Mouse (Mus musculus) hindbrain, embryonic 10.5 days (tissue): ENCODE data around the gene Col6a6. TPM values are rescaled to one million over a fixed set of nuclear protein-coding genes. Genes with fewer than 3 reads are reported as not detected.

Source experiments
- DNase-seq: peaks from one replicate; pipeline ENCODE4 v3.0.0-alpha.2; 2017; ENCODE audit warnings: low spot score
- H3K27ac ChIP-seq: fragments of 300-500 bp; sonication (generic); 2 replicates; pipeline ENCODE4 v1.5.1; 2016; ENCODE audit warnings: mild to moderate bottlenecking, moderate library complexity
- H3K27me3 ChIP-seq: fragments of 300-500 bp; sonication (generic); 2 replicates; pipeline ENCODE4 v1.6.1; 2016; ENCODE audit warnings: mild to moderate bottlenecking; ENCODE audit not compliant: poor library complexity, insufficient read depth, severe bottlenecking
- H3K36me3 ChIP-seq: fragments of 300-500 bp; sonication (generic); 2 replicates; pipeline ENCODE4 v1.6.1; 2016; ENCODE audit warnings: mild to moderate bottlenecking, moderate library complexity
- H3K4me1 ChIP-seq: fragments of 300-500 bp; sonication (generic); replicated peaks from 2 replicates; pipeline ENCODE4 v1.6.1; 2016; ENCODE audit warnings: mild to moderate bottlenecking
- H3K4me3 ChIP-seq: fragments of 300-500 bp; sonication (generic); 2 replicates; pipeline ENCODE4 v1.5.1; 2016; ENCODE audit warnings: mild to moderate bottlenecking, moderate library complexity
- H3K9me3 ChIP-seq: fragments of 300-500 bp; sonication (generic); 2 replicates; pipeline ENCODE4 v1.6.1; 2016; ENCODE audit warnings: mild to moderate bottlenecking, moderate library complexity
- WGBS: fragments of 180-500 bp; shearing (Covaris S2); methylation state at CpG from one replicate; pipeline ENCODE4 v1.1.7; 2016; 5-methylcytosine and 5-hydroxymethylcytosine counted together
- polyA plus RNA-seq: library from polyadenylated mRNA; unstranded; fragments of >200 nt; fragmentation: Nextera tagmentation; extraction: Ambion mirVana; gene quantifications from 2 replicates; pipeline ENCODE4 v1.2.1, GENCODE M21; 2016

Col6a6 gene
- polyA plus RNA-seq, 1 experiment from 2014 or later, result 0.09 TPM

DNA sequence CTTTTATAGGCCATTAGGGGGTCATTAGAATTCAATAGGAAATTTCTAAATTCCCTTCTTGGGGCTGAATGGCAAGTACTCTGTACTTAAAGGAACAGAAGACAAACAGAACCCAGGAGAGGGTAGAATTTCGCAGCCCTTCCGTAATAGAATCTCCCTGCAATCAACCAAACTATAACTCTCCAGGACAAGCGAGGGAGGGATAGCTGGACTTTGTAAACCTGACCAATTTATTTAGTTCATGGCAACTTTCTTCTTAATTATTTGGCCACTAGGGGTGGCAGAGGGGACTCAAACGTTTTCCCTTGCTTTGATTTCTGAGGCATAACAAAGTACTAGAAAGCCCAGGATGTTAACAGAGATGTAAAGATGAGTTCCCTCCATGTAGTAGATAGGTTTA, 6.8 kb upstream of the Col6a6 start:
- no peak overlapping the region for H3K4me3 ChIP-seq
- H3K4me1 ChIP-seq, result no peaks in the 10 kb centered on the region
- H3K9me3 ChIP-seq, result no peaks in the 10 kb centered on the region
- H3K27me3 ChIP-seq, result no peaks in the 10 kb centered on the region
- 59% methylated on average over 4 of the region's 4 CpGs for WGBS
- H3K27ac ChIP-seq, result no peak overlapping the region
- H3K36me3 ChIP-seq, result no peaks in the 10 kb centered on the region
- no peak for DNase-seq

DNA sequence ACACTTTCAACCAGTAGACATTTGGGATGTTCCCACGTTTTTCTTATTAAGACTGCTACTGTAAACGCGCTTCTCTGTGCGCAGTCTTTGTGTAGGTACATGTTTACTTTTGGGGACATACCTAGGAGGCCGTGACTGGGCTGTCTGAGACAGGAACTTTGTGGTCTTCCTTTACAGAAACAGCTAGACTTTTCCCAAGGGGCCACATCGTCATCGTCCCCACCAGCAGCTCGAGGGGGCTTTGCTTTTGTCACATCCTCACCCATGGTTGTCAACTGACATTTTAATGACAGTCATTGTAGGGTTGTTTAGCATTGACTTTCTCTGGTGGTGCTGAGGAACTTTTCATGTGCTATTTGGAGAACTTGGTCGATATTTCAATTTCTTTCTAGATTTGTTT, 3.3 kb upstream of the Col6a6 start:
- Histone ChIP-seq H3K27me3 (peaks cover 14% of the 10 kb centered on the region), H3K4me3 (no peak overlapping the region), H3K36me3 (no peaks in the 10 kb centered on the region), H3K4me1 (peaks cover 9% of the 10 kb centered on the region), H3K27ac (no peak overlapping the region), H3K9me3 (no peaks in the 10 kb centered on the region)
- WGBS, result 89% methylated on average over 9 of the region's 9 CpGs
- no peak for DNase-seq

DNA sequence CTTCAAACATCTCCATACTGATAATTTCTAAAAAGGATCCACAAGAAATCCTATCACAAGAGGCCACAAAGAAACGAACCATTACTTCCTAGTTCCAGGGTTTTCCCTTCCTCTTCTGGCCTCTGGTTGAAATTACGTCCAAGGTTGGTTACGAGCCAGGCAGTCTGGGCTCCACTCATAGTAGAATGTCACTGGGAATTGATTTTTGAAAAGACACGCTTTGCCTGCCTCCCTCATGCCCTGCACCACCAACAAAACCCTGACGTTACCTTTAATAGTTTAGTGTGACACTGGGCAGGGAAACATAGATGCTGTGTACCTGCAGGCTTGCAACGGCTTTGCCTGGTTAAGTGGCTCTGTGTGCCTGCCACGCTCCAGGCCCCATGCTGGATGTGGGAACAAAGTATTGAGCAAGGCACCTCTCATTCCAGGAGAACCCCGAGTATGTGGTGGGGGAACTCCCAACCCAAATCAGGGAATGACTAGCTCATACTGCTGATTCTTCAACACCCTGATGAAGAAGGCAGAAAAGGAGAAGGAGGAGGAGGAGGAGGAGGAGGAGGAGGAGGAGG, 798 bp downstream of the Col6a6 start:
- H3K27me3 ChIP-seq, result peaks cover 14% of the 10 kb centered on the region
- no peaks in the 10 kb centered on the region for H3K9me3 ChIP-seq
- no peaks in the 10 kb centered on the region for H3K36me3 ChIP-seq
- peaks cover 9% of the 10 kb centered on the region for H3K4me1 ChIP-seq
- DNase-seq, result no peak
- no peak overlapping the region for H3K4me3 ChIP-seq
- WGBS, result 81% methylated on average over 8 of the region's 8 CpGs
- H3K27ac ChIP-seq, result no peak overlapping the region

- Histone ChIP-seq H3K36me3 (no peaks in the 10 kb centered on the region), H3K4me1 (no peaks in the 10 kb centered on the region), H3K9me3 (no peaks in the 10 kb centered on the region), H3K27me3 (no peaks in the 10 kb centered on the region), H3K4me3 (no peak overlapping the region), H3K27ac (no peak overlapping the region)
- no peak for DNase-seq
- WGBS, result 94% methylated on average over 6 of the region's 6 CpGs
Observed at GRCm38 (mm10) chr9:105820711-105821110, 7.2 kb downstream of the Col6a6 start.

DNA sequence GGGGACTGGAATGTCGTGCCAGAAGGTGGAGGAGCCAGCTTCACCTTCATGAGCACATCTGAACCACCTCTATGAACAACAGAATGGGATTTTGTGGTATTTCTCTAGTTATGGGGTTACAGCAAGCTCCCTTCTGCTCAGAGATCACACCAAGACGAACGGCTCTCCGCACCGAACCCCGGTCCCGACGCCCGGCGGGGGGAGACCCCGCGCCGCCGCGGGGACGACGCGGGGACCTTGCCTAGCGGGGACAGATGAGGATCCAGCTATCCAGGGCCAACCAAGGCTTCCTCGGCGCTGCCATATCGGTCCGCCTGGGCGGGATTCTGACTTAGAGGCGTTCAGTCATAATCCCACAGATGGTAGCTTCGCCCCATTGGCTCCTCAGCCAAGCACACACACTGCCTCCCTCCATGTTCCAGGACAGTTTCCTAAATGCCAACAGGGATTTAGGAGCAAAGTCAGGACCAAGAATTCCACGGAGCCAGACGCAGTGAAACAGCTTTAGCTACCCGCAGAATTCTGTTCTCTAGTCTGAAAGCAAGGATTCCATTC, 8.7 kb downstream of the Col6a6 start:
- H3K4me1 ChIP-seq, result no peaks in the 10 kb centered on the region
- no peak overlapping the region for H3K4me3 ChIP-seq
- H3K36me3 ChIP-seq, result no peaks in the 10 kb centered on the region
- DNase-seq, result no peak
- no peak overlapping the region for H3K27ac ChIP-seq
- H3K9me3 ChIP-seq, result no peaks in the 10 kb centered on the region
- H3K27me3 ChIP-seq, result no peaks in the 10 kb centered on the region
- 81% methylated on average over 29 of the region's 29 CpGs for WGBS

GRCm38 (mm10) chr9:105814436-105814835, 13.5 kb downstream of the Col6a6 start:
- no peaks in the 10 kb centered on the region for H3K9me3 ChIP-seq
- no peak overlapping the region for H3K27ac ChIP-seq
- 0 out of 2 replicates have a peak, but pooled peaks cover 5% of the 10 kb centered on the region for H3K4me1 ChIP-seq
- H3K4me3 ChIP-seq, result no peak overlapping the region
- 85% methylated on average over 5 of the region's 5 CpGs for WGBS
- DNase-seq, result no peak
- H3K27me3 ChIP-seq, result no peaks in the 10 kb centered on the region
- no peaks in the 10 kb centered on the region for H3K36me3 ChIP-seq

DNA sequence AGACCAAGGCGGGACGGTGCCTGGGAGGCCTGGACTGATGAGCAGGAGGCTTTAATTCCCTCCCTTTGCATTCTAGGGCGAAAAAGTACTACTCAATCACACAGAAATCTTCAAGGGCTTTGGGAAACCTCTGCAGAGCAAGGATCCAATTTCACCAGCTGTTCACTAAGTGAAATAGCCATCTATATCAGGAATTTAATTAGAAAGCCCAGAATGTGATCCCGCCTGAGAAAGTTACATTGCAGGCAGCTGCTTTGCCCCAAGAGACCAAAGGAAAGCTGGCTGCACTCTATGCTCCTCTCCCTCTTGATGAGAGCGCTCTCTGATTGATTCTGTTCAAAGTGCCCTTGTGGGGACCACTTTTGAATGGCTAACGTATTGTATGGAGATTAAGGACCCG, 16.5 kb downstream of the Col6a6 start:
- WGBS, result 70% methylated on average over 7 of the region's 7 CpGs
- Histone ChIP-seq H3K36me3 (no peaks in the 10 kb centered on the region), H3K27ac (no peak overlapping the region), H3K9me3 (no peaks in the 10 kb centered on the region), H3K4me3 (no peak overlapping the region), H3K4me1 (0 out of 2 replicates have a peak, but pooled peaks cover 5% of the 10 kb centered on the region), H3K27me3 (no peaks in the 10 kb centered on the region)
- no peak for DNase-seq

- no peak for DNase-seq
- no peaks in the 10 kb centered on the region for H3K9me3 ChIP-seq
- WGBS, result 87% methylated on average over 17 of the region's 17 CpGs
Observed at GRCm38 (mm10) chr9:105808920-105809505, 18.9 kb downstream of the Col6a6 start.

GRCm38 (mm10) chr9:105803416-105803815, 24.5 kb downstream of the Col6a6 start:
- WGBS, result 83% methylated on average over 8 of the region's 8 CpGs
- no peaks in the 10 kb centered on the region for H3K36me3 ChIP-seq
- DNase-seq, result no peak
- no peak overlapping the region for H3K4me3 ChIP-seq
- no peaks in the 10 kb centered on the region for H3K4me1 ChIP-seq
- H3K9me3 ChIP-seq, result no peaks in the 10 kb centered on the region
- H3K27ac ChIP-seq, result no peak overlapping the region
- no peaks in the 10 kb centered on the region for H3K27me3 ChIP-seq

More at GRCm38 (mm10) chr9:105808920-105809505, 18.9 kb downstream of the Col6a6 start:
- no peak overlapping the region for H3K4me3 ChIP-seq
- no peaks in the 10 kb centered on the region for H3K36me3 ChIP-seq
- 0 out of 2 replicates have a peak, but pooled peaks cover 5% of the 10 kb centered on the region for H3K4me1 ChIP-seq
- H3K27ac ChIP-seq, result no peak overlapping the region
- no peaks in the 10 kb centered on the region for H3K27me3 ChIP-seq

DNA sequence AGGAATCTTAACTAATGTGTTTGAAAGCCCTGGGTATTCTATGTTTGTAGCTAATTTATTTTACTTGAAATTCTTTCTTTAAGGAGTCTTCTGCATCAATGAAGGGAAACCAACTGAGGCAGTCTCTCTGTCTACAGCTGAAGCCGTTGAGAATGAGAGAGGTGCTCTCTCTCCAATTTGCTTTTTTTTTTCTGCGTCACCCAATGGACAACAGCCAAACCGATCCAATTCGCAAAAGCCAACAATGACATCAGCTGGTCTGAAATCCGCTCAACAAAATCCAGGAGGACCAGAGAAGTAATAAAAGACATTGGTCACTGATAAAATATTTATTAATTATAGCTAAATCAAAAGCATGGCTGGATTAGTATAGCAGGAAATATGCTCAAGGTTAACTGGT, 26.5 kb downstream of the Col6a6 start:
- 90% methylated on average over 5 of the region's 5 CpGs for WGBS
- DNase-seq, result no peak
- H3K4me1 ChIP-seq, result no peaks in the 10 kb centered on the region

DNA sequence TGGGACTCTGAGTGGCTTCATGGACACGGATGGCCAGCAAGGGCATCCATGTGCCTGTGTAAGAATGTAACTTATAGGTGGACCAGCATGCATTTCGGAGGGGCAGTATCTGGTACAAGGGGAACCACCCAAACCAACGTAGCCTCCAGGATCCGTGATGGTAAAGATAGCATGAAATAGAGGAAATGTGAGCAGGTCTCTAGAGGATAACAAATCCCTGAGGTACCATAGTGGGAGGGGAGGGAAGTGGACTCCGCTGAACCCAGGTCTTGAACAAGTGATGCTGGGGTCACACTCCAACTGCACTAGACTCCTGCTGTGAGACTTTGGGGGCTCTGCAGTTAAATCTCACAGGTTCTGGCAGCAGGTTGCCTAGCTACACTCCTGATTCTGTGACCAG, 27.7 kb downstream of the Col6a6 start:
- Histone ChIP-seq H3K4me1 (no peaks in the 10 kb centered on the region), H3K9me3 (no peaks in the 10 kb centered on the region), H3K27ac (no peak overlapping the region), H3K27me3 (no peaks in the 10 kb centered on the region), H3K36me3 (no peaks in the 10 kb centered on the region), H3K4me3 (no peak overlapping the region)
- DNase-seq, result no peak
- WGBS, result 87% methylated on average over 5 of the region's 5 CpGs

More for the DNA sequence above, 26.5 kb downstream of the Col6a6 start:
- H3K4me3 ChIP-seq, result no peak overlapping the region
- H3K36me3 ChIP-seq, result no peaks in the 10 kb centered on the region
- H3K27me3 ChIP-seq, result no peaks in the 10 kb centered on the region
- H3K9me3 ChIP-seq, result no peaks in the 10 kb centered on the region
- H3K27ac ChIP-seq, result no peak overlapping the region

GRCm38 (mm10) chr9:105796137-105796536, 31.8 kb downstream of the Col6a6 start:
- H3K4me1 ChIP-seq, result no peaks in the 10 kb centered on the region
- H3K27ac ChIP-seq, result no peak overlapping the region
- WGBS, result 76% methylated on average over 6 of the region's 6 CpGs
- H3K4me3 ChIP-seq, result no peak overlapping the region
- H3K36me3 ChIP-seq, result no peaks in the 10 kb centered on the region
- no peaks in the 10 kb centered on the region for H3K27me3 ChIP-seq
- H3K9me3 ChIP-seq, result no peaks in the 10 kb centered on the region
- DNase-seq, result no peak

DNA sequence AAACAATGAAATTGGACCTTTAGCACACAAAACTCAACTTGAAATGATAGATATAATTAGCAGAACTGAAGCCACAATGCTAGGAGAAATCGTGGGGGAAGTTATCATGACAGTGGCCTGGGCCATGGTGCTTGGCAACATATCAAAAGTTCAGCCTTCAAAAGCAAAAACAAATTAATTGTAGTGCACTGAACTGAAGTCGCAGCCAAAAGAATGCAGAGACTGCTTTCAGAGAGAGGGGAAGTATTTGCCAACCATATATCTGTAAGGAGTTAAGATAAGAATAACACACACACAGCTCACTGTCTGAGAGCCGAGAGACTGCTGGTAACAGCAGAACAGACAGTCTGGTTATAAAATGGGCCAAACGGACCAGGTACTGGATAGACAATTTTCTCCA, 33.0 kb downstream of the Col6a6 start:
- 85% methylated on average over 4 of the region's 4 CpGs for WGBS
- no peak for DNase-seq
- H3K27ac ChIP-seq, result no peak overlapping the region

More for the DNA sequence above, 33.0 kb downstream of the Col6a6 start:
- Histone ChIP-seq H3K9me3 (no peaks in the 10 kb centered on the region), H3K27me3 (no peaks in the 10 kb centered on the region), H3K36me3 (no peaks in the 10 kb centered on the region), H3K4me3 (no peak overlapping the region), H3K4me1 (no peaks in the 10 kb centered on the region)
